Mouse (Mus musculus): ENCODE data around the gene Plek. TPM values are rescaled to one million over a fixed set of nuclear protein-coding genes. Genes with fewer than 3 reads are reported as not detected.

Gene Plek
- total RNA-seq, 2 experiments from 2014 or later = 4.5 to 5.5 TPM

DNA sequence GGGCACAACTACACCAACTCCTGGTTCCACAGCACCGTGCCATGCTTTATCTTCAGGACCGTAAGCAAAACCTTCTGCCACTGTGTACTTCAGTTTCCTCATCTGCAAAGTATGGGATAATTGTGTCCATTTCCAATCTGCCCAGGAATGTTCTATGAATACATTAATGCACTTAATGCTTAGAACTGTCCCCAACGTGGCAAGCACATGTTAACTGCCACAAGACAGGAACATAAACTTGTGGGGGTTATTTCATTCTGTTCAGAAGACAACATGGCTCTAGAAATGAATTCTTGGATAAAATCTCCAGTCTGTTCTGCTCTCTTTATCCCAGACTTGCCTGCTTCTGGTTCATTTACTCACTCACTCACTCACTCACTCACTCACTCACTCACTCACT, 48.4 kb downstream of the Plek start:
- intact Hi-C loops (cut with DNase I) = no loop called here
- DNase-seq (ENCODE audit: low spot score in 2 of 2) = no peak

DNA sequence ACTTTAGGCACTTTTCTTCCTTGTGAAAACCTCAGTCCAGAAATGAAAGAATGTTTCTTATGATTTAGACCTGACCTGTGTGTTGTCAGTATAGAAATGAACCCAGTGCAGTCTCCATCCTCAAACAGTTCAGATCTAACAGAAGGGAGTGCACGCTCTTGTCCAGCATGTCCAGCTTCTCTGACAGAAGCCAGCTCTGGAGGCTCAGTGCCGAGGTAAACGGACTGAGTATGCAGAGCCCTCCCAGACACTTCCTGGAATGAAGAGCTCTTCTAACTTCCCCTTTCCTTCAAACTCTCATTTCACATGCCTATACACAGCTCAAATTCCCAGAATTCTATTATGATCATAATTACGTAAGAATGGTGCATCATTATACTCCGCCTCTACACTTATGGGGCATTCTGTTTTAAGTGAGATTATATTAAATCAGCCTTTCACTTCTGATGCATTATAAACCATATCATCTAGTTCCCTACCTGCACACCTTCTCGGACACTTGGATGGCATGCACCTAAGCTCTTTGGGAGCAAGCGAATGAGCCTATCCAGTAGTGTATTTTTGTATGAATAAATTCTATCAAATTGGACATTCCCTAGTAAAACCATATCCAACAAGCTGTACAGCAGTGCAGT, 49.3 kb downstream of the Plek start:
- intact Hi-C loops (cut with DNase I) = no loop called here
- DNase-seq (ENCODE audit: low spot score in 2 of 2) = peak in 1 of 2 experiments; percentile 12

DNA sequence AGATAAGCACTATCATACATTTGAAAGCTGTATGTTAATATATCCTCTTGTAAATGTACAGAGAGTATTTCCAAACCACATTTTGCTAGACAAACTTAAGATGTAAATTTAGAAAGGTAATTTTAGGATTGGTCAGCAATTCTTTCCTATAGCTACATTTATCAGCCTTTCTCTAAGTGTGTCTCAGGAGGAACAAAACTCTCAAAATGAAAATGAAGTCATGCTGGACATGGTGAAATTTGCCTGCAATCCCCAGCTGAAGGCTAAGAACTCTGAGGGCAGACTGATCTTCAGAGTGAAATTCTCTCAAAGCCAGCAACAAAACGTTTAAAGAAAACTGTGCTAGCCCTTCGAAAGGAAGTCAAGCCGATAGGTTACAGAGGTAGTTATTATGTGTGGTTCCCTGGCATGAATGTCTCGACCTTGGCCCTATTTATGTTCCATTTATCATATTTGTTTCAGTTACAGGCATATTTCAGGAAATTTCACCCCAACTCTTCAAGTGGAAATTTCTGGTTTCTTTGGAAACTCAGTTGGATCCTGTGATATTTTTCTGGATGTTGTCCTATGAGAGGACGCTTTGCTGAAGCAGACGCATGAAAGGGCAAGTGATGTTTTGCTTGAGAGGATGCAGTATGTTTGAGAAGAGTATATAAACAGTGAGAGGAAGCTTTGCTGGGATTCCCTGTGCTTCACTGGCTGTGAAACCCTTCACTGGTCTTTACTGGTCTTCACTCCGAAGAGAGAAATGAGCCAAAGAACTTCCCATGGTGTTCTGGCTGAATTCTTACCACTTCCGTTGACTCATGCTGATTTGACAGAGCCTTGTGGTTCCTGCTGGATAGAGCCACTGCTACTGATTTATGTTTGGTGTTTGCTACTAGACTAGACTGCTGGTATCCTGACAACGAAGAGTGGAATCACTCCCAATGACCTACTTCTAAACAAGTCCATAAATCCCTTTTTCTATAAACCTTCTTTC, 51.5 kb downstream of the Plek start:
- intact Hi-C loops (cut with DNase I) = no loop called here
- DNase-seq (ENCODE audit: low spot score in 2 of 2) = no peak

DNA sequence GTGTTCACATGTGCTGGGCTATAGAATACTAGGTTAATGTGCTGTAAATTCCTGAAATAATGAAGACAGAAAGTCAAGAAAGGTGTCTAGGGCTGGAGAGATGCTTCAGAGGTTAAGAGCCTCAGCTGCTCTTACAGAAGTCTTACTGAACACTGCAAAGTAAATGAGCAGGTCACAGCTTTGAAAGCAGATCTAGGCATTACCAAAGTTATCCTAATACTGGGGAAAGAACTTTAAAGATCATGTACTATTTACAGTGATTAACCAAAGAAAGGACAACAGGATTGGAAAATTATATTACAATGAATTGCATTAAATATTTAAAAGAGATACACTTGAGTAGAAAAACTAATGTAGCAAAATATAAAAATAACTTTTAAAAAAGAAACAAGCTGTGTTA, 52.2 kb downstream of the Plek start:
- intact Hi-C loops (cut with DNase I) = no loop called here
- DNase-seq (ENCODE audit: low spot score in 2 of 2) = no peak

DNA sequence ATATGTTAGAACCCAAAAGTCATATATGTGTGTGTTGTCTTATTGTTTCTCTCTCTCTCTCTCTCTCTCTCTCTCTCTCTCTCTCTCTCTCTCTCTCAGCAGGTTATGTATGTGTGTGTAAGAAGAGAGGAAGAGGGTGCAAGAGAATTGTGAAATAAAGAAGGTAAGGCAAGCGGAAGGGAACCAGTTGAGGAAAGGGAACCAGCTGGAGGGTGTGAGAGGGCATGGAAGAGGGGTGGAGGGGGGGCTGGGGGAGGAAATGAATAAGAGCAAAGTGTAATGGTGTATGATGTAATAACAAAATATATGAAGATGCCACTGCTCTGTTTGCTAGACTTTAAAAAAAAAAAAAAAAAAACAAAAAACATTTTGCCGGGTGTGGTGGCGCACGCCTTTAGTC, 52.8 kb downstream of the Plek start:
- intact Hi-C loops (cut with DNase I) = no loop called here
- DNase-seq (ENCODE audit: low spot score in 2 of 2) = no peak

DNA sequence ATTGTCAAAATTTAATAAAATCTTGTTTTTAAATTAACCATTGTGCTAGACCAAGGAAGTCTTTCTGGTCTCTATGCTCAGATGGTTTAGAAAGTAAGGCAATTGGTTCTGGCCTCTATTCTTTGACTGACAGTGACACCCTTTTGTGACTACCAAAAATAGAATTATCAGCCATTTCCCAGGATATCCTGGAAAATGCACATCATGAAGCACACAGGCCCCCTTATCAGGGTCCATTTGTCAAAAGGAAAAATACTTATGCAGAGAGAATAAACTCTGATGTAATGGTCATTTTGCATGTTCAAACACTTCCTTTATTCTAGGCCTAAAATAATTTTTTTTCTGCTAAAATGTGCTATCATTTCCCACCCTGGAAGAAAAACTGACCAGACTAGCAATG, 54.7 kb downstream of the Plek start:
- no peak for DNase-seq (ENCODE audit: low spot score in 2 of 2)
- intact Hi-C loops (cut with DNase I) = no loop called here

DNA sequence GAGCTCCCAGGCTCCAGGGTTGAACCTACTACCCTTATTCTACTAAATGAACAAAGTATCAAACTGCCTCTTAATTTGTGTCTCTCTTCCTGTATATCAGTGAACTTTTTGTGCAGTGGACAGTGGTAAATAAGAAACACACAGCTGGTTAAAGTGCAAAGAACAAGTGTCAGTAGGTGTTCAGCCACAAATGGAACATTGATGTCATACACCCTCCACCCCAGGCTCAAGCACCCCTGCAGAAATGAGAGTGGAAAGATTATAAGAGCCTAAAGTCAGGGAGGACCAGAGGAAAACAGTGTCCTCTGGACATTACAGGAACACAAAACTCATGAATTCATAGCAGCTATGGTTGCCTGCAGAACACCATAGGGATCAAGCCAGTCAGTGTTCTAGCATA, 55.4 kb downstream of the Plek start:
- intact Hi-C loops (cut with DNase I) = no loop called here
- DNase-seq (ENCODE audit: low spot score in 2 of 2) = no peak

DNA sequence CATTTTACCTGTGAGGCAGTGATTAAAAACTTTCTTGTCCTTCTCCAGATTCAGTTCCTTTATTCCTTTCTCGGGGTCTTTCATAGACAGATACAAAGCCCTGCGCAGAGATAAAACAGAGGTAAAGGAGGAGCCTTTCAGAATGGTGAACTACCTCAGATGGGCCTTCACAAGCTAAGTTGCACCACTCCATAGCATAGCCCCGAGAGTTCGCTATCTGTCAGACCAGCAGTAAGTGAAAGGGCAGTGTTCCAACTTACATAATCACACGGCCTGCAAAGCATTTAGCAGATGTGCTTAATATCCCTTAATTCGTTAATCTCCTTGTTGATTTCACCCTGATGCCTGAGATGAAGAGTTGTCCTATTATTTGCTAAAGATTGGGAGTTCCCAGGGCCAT, 59.3 kb downstream of the Plek start:
- DNase-seq (ENCODE audit: low spot score in 2 of 2) = no peak
- intact Hi-C loops (cut with DNase I) = no loop called here

DNA sequence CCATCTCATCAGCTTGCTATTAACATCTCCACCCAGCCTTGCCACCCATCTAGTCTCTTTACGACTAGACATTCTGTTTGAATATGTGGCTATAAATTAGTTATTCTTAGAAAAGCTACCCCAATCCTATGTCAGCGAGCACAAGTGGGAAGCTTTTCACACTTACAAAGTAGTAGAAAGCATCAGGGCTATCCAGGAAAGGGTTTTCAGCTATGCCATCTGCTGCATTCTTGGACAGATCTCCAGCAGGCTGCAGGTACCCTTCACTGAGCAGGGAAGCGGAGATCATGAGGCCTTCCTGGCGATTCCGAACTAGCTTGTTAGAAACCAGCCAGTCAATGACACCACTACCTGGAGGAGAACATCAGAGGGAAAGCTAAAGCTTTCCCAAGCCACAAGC, 62.3 kb downstream of the Plek start:
- DNase-seq (ENCODE audit: low spot score in 2 of 2) = no peak
- intact Hi-C loops (cut with DNase I) = no loop called here

DNA sequence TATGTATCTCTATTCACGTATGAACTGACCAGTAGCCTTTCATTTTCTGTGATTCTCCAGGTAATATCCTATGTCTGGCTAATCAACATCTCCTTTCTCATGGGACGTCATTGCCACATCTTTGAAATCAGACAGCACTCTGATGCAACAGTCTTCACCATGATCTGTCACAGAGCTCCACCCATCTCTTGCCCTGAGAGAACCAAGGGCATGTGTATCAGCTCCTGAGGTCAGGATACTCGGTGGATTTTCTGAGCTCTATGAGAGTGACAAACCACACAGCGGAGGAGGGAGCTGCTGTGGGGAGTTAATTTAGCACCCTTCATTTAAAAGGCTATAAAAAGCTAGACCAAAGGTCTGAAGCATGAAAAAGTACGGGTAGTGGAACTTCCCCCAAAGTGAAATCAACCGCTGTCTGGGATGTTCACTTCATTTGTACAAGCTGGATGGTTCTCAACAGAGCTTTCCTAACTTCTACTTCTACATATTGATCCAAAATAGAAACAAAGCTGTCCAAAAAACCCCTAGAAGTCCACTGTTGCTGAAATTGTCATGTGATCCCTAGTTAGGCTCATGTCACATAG, 64.3 kb downstream of the Plek start:
- intact Hi-C loops (cut with DNase I) = no loop called here
- DNase-seq (ENCODE audit: low spot score in 2 of 2) = no peak

DNA sequence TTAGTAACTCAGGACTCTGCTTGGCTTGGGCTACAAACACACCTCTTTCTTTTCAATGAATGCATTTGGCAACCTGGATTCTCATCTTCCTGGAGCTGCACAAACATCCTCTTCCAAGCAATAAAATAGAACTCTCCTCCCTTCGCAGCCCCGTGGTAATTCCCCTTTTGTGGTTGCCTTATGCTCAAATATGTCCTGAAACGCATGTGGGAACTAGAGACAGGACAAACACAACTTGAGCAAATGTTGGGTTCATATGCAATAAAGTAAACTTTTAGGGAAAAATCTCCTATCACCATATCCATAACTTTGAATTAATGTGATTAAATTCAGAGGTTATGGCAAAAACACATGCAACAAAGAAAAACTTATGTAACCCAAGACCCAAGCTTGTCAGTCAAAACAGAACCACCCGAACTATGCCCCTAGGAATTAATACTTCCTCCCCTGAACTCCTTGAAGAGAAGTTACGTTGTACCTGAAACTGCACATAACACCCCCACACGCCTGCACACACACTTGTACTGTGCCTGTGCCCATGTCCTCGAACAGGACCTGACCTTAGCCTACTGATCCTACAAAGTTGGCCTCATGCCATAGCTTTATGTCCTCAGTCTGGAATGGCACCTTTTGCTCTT, 65.5 kb downstream of the Plek start:
- no peak for DNase-seq (ENCODE audit: low spot score in 2 of 2)
- intact Hi-C loops (cut with DNase I) = no loop called here

DNA sequence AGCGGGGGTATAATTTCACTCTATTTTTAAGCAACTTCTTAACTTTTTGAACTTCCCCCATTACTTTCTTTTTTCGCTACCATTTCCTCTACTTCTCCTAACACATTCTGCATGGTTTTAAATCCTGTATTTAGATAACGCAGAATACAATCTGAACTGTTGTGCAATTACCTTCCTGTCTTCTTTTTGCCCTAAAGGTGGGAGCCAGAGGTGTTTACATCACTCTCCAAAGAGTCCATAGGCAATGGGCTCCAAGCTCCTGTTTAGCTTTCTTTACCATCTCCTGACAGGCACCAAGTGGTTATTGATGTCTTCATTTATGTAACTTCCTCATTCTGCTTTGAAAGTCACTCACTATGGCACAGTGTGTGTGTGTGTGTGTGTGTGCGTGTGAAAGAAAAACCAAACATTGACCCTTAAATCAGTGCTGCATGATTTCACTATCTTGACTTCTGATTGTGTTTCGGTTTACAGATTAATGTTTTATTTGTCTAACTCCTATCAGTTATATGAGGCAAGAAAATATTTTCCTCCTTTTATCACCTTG, 73.9 kb downstream of the Plek start:
- intact Hi-C loops (cut with DNase I) = no loop called here
- DNase-seq (ENCODE audit: low spot score in 2 of 2) = no peak

DNA sequence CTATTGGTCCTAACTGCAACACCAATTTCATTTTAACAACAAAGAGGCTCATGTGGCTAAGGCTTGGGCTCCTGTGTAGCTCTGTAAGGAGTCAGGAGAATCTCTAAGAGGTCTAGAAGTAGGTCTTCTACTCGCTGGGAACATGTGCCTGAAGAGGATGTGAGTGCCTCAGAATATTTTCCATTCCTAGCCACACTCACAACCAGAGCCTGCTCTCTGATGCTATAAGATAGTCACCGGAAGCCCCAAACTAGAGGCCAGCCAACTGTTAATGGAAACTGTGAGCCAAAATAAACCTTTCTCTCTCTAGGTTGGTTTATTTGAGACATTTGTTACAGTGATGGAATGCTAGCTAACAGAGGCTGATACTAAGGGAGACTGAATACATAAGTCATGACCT, 74.6 kb downstream of the Plek start:
- intact Hi-C loops (cut with DNase I) = no loop called here
- DNase-seq (ENCODE audit: low spot score in 2 of 2) = no peak

DNA sequence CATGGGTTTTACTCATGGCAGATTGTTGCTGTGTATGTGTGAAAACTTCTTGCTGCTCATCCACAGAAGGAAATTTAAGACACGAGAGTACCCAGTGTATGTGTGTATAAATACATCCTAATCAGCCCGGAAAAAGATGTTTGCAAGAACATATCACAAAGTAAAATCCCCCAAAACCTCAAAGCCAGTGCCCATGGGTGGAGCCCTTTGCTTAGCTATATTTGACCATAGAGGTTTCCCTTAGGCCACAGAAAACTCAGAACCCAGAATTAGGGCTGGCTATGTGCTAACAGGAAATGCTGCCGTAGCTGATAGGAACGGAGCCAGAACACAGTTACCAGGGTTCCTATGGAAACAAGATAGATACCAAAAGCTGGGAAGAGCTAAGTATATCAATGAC, 75.2 kb downstream of the Plek start:
- intact Hi-C loops (cut with DNase I) = no loop called here
- DNase-seq (ENCODE audit: low spot score in 2 of 2) = no peak

DNA sequence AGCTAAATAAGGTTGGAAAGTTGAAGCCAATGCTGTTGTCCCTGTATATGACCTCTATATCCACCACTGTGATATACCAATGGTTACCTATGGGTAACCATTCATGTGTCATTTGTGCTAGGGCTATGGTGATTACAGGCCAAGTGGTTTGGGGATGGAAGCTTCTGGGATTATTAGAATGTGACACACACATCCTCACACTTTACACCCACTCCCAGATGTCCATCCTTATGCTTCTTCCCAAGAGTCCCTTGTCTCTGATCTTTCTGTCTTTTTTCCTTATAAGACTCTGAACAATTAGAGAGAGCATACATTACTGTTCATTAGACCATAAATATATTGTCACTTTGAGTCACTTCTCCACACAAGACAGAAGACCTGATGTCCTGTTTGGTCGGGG, 79.1 kb downstream of the Plek start:
- peak in 1 of 2 experiments; percentile 8 for DNase-seq (ENCODE audit: low spot score in 2 of 2)
- intact Hi-C loops (cut with DNase I) = loop anchor here (5.0 kb wide), 1 partner anchor 239 kb away; the partner anchor contains the start of gene Pno1

DNA sequence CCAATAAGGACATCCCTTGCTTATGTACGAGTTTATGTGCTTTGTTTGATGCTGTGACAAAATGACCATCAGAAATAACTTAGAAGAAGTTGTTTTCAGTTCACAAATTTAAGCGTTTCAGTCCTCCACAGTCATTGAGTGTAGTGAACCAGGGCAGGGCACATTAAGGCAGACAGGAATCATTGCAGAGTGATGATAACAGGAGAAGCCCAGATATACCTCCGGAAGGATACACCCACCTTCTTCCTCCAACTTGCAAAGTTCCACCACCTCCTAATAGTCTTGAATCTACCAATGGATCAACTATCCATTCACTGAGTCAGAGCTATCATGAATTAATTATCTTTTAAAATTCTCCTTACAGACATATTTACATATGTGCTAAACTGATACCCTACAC, 80.2 kb downstream of the Plek start:
- intact Hi-C loops (cut with DNase I) = loop anchor here (5.0 kb wide), 1 partner anchor 240 kb away; the partner anchor contains the start of gene Pno1

DNA sequence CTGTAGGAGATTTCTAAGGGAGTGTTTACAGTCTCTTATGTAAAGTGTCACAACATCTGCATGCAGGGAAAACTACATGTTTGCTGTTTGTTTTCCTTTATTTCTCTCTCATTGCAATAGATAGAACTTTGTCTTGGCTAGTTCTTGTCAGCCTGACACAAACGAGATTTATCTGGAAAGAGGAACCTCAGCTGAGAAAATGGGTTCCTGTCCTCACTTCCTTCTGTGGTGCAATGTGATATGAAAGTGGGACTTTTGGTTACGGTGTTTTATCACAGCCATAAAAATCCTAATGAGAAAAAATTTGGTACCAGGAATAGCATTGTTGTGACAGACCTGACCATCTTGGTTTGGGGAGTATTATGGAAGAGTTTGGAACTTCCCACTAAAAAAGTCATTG, 82.5 kb downstream of the Plek start:
- DNase-seq (ENCODE audit: low spot score in 2 of 2) = no peak

More for the DNA sequence above, 80.2 kb downstream of the Plek start:
- DNase-seq (ENCODE audit: low spot score in 2 of 2) = no peak

DNA sequence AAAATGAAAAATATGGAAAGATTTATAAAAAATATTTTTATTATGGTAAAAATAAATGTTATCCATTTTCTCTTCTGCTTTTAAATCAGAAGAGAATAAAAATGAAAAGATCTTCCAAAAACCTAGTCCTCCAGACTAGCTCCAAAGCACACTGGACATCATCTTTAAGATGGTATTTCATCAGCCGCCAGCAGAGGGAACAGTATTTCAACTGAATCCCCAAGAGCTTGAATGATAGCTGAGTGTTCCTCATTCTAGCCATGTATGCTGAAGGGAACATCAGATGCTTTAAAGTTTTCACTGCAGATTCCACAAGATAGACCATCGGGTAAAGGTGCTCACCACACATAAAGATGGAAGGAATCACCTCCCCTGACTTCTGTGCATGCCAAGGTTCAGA, 84.4 kb downstream of the Plek start:
- DNase-seq (ENCODE audit: low spot score in 2 of 2) = peak; percentile 72 to 74
- intact Hi-C loops (cut with DNase I) = loop anchor here (5.0 kb wide), 1 partner anchor 84 kb away; the partner anchor contains the start of genes Cnrip1 and Plek

More for the DNA sequence above, 82.5 kb downstream of the Plek start:
- intact Hi-C loops (cut with DNase I) = loop anchor here (5.0 kb wide), 2 partner anchors 83 to 243 kb away; partner anchors contain the start of genes Cnrip1, Plek and Pno1

DNA sequence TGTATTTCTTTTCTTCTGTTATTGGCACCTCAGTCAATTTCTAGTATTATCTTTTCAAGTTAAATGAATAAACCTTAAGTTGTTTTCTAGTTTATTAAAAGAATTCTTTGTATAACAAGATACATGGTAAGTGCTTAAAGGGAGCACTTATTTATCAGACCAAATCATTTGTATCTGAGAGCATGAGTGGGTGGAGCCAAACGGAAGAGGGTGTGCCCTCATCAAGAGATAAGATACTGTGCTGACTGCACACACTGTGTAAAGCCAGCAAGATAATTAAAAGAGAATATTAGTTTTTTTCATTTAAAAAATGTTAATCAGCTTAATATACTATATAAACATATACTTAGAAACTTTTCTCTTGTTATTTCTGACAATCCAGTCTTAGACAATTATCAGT, 93.7 kb downstream of the Plek start:
- intact Hi-C loops (cut with DNase I) = no loop called here
- no peak for DNase-seq (ENCODE audit: low spot score in 2 of 2)

Data from left cerebral cortex, postnatal 14 days (tissue).